Mouse (Mus musculus): ENCODE data around the gene Lrrc4b.

The Lrrc4b gene

GRCm38 (mm10) chr7:44486927-44487575, 58.2 kb downstream of the Lrrc4b start:
- peak; percentile 41 for DNase-seq (ENCODE audit: low spot score)

- no peak for DNase-seq (ENCODE audit: low spot score)
Observed at GRCm38 (mm10) chr7:44487936-44488335, 59.1 kb downstream of the Lrrc4b start.

GRCm38 (mm10) chr7:44488545-44488944, 59.7 kb downstream of the Lrrc4b start:
- no peak for DNase-seq (ENCODE audit: low spot score)

GRCm38 (mm10) chr7:44490281-44490680, 61.5 kb downstream of the Lrrc4b start:
- no peak for DNase-seq (ENCODE audit: low spot score)

GRCm38 (mm10) chr7:44491391-44491790, 62.6 kb downstream of the Lrrc4b start:
- DNase-seq (ENCODE audit: low spot score), result no peak

GRCm38 (mm10) chr7:44492166-44492826, 63.5 kb downstream of the Lrrc4b start:
- no peak for DNase-seq (ENCODE audit: low spot score)

- no peak for DNase-seq (ENCODE audit: low spot score)
Observed at GRCm38 (mm10) chr7:44494681-44495080, 65.9 kb downstream of the Lrrc4b start.

GRCm38 (mm10) chr7:44495086-44495485, 66.3 kb downstream of the Lrrc4b start:
- DNase-seq (ENCODE audit: low spot score), result no peak

GRCm38 (mm10) chr7:44495992-44496770, 67.4 kb downstream of the Lrrc4b start, which contains the start of the genes Emc10 and Fam71e1:
TSS of gene Emc10 (minus strand) at chr7:44496529.
TSS of gene Fam71e1 (plus strand) at chr7:44496581.
- DNase-seq (ENCODE audit: low spot score), result peak; percentile 98

- DNase-seq (ENCODE audit: low spot score), result no peak
Observed at GRCm38 (mm10) chr7:44496771-44497109, 67.9 kb downstream of the Lrrc4b start.

- no peak for DNase-seq (ENCODE audit: low spot score)
Observed at GRCm38 (mm10) chr7:44497361-44498055, 68.7 kb downstream of the Lrrc4b start.

GRCm38 (mm10) chr7:44498922-44499321, 70.1 kb downstream of the Lrrc4b start:
- DNase-seq (ENCODE audit: low spot score), result no peak

GRCm38 (mm10) chr7:44500046-44500445, 71.2 kb downstream of the Lrrc4b start:
- no peak for DNase-seq (ENCODE audit: low spot score)

- peak; percentile 77 for DNase-seq (ENCODE audit: low spot score)
Observed at GRCm38 (mm10) chr7:44501563-44502115, 72.8 kb downstream of the Lrrc4b start.

- DNase-seq (ENCODE audit: low spot score), result no peak
Observed at GRCm38 (mm10) chr7:44507491-44507890, 78.7 kb downstream of the Lrrc4b start.
